Mouse (Mus musculus) urinary bladder, adult 2 months (tissue): ENCODE data around the gene Cit. TPM values are rescaled to one million over a fixed set of nuclear protein-coding genes. Genes with fewer than 3 reads are reported as not detected.

ENCODE experiments used
- DNase-seq: peaks from one replicate; pipeline ENCODE4 v3.0.0; 2022; ENCODE audit warnings: low spot score
- polyA plus RNA-seq: library from polyadenylated mRNA; depleted of rRNA; stranded (reverse); fragments of >200 nt; gene quantifications from 2 replicates; pipeline ENCODE4 v1.2.3, GENCODE M21; 2012

The Cit gene
- polyA plus RNA-seq, 1 experiment = 4.9 TPM

- no peak for DNase-seq
These were observed 5.4 kb downstream of the Cit start for GRCm38 (mm10) chr5:115850250-115851028.

GRCm38 (mm10) chr5:115851029-115851365, 5.9 kb downstream of the Cit start:
- DNase-seq = no peak

GRCm38 (mm10) chr5:115852431-115852830, 7.4 kb downstream of the Cit start:
- DNase-seq = no peak

GRCm38 (mm10) chr5:115853691-115854090, 8.6 kb downstream of the Cit start:
- DNase-seq = no peak

- DNase-seq = no peak
These were observed 9.3 kb downstream of the Cit start for GRCm38 (mm10) chr5:115854370-115854769.

- DNase-seq = no peak
These were observed 13.6 kb downstream of the Cit start for GRCm38 (mm10) chr5:115858652-115859051.

- no peak for DNase-seq
These were observed 14.4 kb downstream of the Cit start for GRCm38 (mm10) chr5:115859461-115859860.

GRCm38 (mm10) chr5:115861991-115862390, 16.9 kb downstream of the Cit start:
- DNase-seq = no peak

- no peak for DNase-seq
These were observed 17.4 kb downstream of the Cit start for GRCm38 (mm10) chr5:115862439-115862838.

- no peak for DNase-seq
These were observed 21.2 kb downstream of the Cit start for GRCm38 (mm10) chr5:115866296-115866695.

GRCm38 (mm10) chr5:115868540-115868939, 23.5 kb downstream of the Cit start:
- DNase-seq = no peak

GRCm38 (mm10) chr5:115869198-115869597, 24.1 kb downstream of the Cit start:
- no peak for DNase-seq

- no peak for DNase-seq
These were observed 26.1 kb downstream of the Cit start for GRCm38 (mm10) chr5:115871153-115871552.

GRCm38 (mm10) chr5:115872106-115872505, 27.0 kb downstream of the Cit start:
- no peak for DNase-seq

- no peak for DNase-seq
These were observed 27.9 kb downstream of the Cit start for GRCm38 (mm10) chr5:115872956-115873355.

GRCm38 (mm10) chr5:115877425-115877824, 32.3 kb downstream of the Cit start:
- no peak for DNase-seq

- no peak for DNase-seq
These were observed 37.1 kb downstream of the Cit start for GRCm38 (mm10) chr5:115882165-115882564.

GRCm38 (mm10) chr5:115884429-115884828, 39.4 kb downstream of the Cit start:
- no peak for DNase-seq

- no peak for DNase-seq
These were observed 48.7 kb downstream of the Cit start for GRCm38 (mm10) chr5:115893772-115894171.

- DNase-seq = no peak
These were observed 52.0 kb downstream of the Cit start for GRCm38 (mm10) chr5:115897036-115897435.

GRCm38 (mm10) chr5:115907037-115908009, 62.2 kb downstream of the Cit start:
- DNase-seq = peak; percentile 34

GRCm38 (mm10) chr5:115908251-115908650, 63.2 kb downstream of the Cit start:
- no peak for DNase-seq

- no peak for DNase-seq
These were observed 63.6 kb downstream of the Cit start for GRCm38 (mm10) chr5:115908699-115909098.
